Mouse (Mus musculus) thymus, adult 2 months (tissue): ENCODE results near the gene Cnksr3. TPM values are rescaled to one million over a fixed set of nuclear protein-coding genes. Genes with fewer than 3 reads are reported as not detected.

Experiments
- DNase-seq: peaks from one replicate; pipeline ENCODE4 v3.0.0; 2021
- H3K27ac ChIP-seq: fragments of 200-500 bp; 2 replicates; pipeline ENCODE4 v1.5.1; 2012; ENCODE audit warnings: low read length, control low read depth; ENCODE audit not compliant: control insufficient read depth, insufficient read depth
- H3K27me3 ChIP-seq: fragments of 200-500 bp; 2 replicates; pipeline ENCODE4 v1.6.1; 2012; ENCODE audit warnings: mild to moderate bottlenecking, low read length, moderate library complexity, mixed read lengths; ENCODE audit not compliant: control insufficient read depth, insufficient read depth
- H3K36me3 ChIP-seq: fragments of 200-500 bp; 2 replicates; pipeline ENCODE4 v1.6.1; 2012; ENCODE audit warnings: mild to moderate bottlenecking, low read length, moderate library complexity; ENCODE audit not compliant: control insufficient read depth, insufficient read depth
- H3K4me1 ChIP-seq: fragments of 200-500 bp; replicated peaks from 2 replicates; pipeline ENCODE4 v1.6.1; 2012; ENCODE audit warnings: low read length; ENCODE audit not compliant: control insufficient read depth, insufficient read depth
- H3K4me3 ChIP-seq: fragments of 200-500 bp; 2 replicates; pipeline ENCODE4 v1.5.1; 2012; ENCODE audit warnings: mild to moderate bottlenecking, low read length, control low read depth, moderate library complexity; ENCODE audit not compliant: control insufficient read depth, insufficient read depth
- CTCF ChIP-seq: fragments of 200-500 bp; IDR thresholded peaks from 2 replicates; pipeline ENCODE4 v1.5.1; 2012; ENCODE audit warnings: mild to moderate bottlenecking, control low read depth, low read length, moderate library complexity, borderline replicate concordance; ENCODE audit not compliant: control insufficient read depth, poor library complexity, insufficient read depth; ENCODE audit errors: extremely low read depth
- POLR2A ChIP-seq: fragments of 200-500 bp; IDR thresholded peaks from 2 replicates; pipeline ENCODE4 v1.6.1; 2012; ENCODE audit warnings: mild to moderate bottlenecking, low read length, control low read depth, moderate library complexity; ENCODE audit not compliant: control insufficient read depth, poor library complexity, insufficient read depth; ENCODE audit errors: extremely low read depth
- WGBS: fragments of 180-500 bp; shearing (Covaris S2); methylation state at CpG from one replicate; pipeline ENCODE4 v1.1.7; 2018; 5-methylcytosine and 5-hydroxymethylcytosine counted together
- polyA plus RNA-seq: library from polyadenylated mRNA; depleted of rRNA; stranded (reverse); fragments of >200 nt; gene quantifications from 2 replicates; pipeline ENCODE4 v1.2.3, GENCODE M21; 2012

Cnksr3 gene
- polyA plus RNA-seq, 1 experiment, result 6.2 TPM

DNA sequence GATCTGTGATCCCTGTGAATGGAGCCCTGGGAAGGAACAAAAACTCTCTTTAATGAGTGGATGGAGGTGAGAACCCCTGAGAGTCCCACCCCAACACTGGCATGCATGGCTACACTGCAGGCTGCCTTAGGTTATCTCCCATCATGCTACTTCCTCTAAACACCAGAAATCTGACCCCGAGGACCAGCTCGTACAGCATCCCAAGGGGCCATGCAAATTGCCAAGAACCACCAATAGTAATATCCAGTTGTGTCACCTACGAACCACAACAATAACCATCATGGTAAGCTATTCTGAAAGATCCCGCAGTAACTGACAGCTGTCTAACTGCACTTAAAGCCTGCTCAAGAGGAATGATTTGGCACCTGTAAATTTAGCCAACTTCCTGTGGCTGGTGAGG, 59.1 kb downstream of the Cnksr3 start:
- no peaks in the 10 kb centered on the region for H3K4me1 ChIP-seq
- no peak for TF ChIP-seq CTCF
- no peak for TF ChIP-seq POLR2A
- DNase-seq, result no peak
- H3K27me3 ChIP-seq, result no peaks in the 10 kb centered on the region
- whole genome bisulfite sequencing, result 77% methylated on average over 4 of the region's 4 CpGs
- no peaks in the 10 kb centered on the region for H3K36me3 ChIP-seq
- no peak overlapping the region for H3K27ac ChIP-seq
- no peak overlapping the region for H3K4me3 ChIP-seq

DNA sequence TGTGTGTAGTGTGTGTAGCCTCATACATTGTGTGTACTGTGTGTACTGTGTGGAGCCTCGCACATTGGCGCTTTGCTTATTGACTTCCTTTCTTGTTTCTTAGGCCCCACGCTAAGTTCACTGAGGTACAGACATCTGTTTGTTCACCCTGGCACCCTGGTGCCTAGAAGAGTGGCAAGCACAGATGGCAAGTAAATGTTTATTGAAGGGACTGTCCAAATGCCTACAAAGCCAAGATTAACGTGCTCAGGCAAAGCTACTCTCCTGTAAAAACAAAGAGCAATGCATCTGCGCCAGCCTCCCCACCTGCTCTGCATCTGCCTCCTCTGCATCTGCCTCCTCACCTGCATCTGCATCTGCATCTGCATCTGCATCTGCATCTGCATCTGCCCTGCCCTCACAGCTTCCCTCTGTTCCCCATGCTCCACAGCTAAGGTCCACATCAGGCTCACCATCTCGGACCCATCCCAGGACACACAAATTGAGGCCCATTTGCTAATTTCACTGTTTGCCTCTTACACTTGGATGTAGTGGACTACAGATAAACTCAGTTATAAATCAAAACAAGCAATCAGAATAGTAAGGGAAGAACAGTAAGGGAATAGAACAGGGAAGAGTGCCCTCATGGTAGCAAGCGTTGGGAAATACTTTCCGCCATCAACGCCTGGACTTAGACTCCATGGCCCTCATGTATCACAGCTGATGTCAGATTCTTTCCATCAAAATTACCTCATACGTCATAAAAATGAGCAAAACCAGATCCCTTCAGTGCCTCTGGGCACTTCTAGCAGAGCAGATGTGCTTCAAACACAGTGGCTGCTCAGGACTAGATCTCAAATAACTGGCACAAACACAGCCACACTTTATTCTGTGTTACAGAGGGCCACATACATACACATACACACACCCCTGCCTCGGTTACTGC, 62.1 kb downstream of the Cnksr3 start:
- Histone ChIP-seq H3K4me3 (no peak overlapping the region), H3K36me3 (no peaks in the 10 kb centered on the region), H3K27ac (no peak overlapping the region), H3K4me1 (no peaks in the 10 kb centered on the region), H3K27me3 (no peaks in the 10 kb centered on the region)
- TF ChIP-seq POLR2A, result no peak
- no peak for TF ChIP-seq CTCF
- WGBS, result 96% methylated on average over 11 of the region's 11 CpGs
- no peak for DNase-seq

- H3K4me3 ChIP-seq, result no peak overlapping the region
- H3K36me3 ChIP-seq, result no peaks in the 10 kb centered on the region
- no peak for DNase-seq
These were observed 66.4 kb downstream of the Cnksr3 start for GRCm38 (mm10) chr10:7145614-7146013.

GRCm38 (mm10) chr10:7144081-7144783, 67.8 kb downstream of the Cnksr3 start:
- DNase-seq, result no peak
- no peak for TF ChIP-seq POLR2A
- TF ChIP-seq CTCF, result no peak
- Histone ChIP-seq H3K4me1 (no peaks in the 10 kb centered on the region), H3K27ac (no peak overlapping the region), H3K36me3 (no peaks in the 10 kb centered on the region), H3K4me3 (no peak overlapping the region), H3K27me3 (no peaks in the 10 kb centered on the region)
- 94% methylated on average over 13 of the region's 13 CpGs for WGBS

More at GRCm38 (mm10) chr10:7145614-7146013, 66.4 kb downstream of the Cnksr3 start:
- TF ChIP-seq POLR2A (no peak), CTCF (no peak)
- 75% methylated on average over 5 of the region's 5 CpGs for WGBS
- no peak overlapping the region for H3K27ac ChIP-seq
- no peaks in the 10 kb centered on the region for H3K4me1 ChIP-seq
- no peaks in the 10 kb centered on the region for H3K27me3 ChIP-seq

- H3K4me1 ChIP-seq, result no peaks in the 10 kb centered on the region
- H3K36me3 ChIP-seq, result no peaks in the 10 kb centered on the region
- H3K27me3 ChIP-seq, result no peaks in the 10 kb centered on the region
- H3K4me3 ChIP-seq, result no peak overlapping the region
- DNase-seq, result no peak
- WGBS, result 94% methylated on average over 8 of the region's 8 CpGs
- no peak overlapping the region for H3K27ac ChIP-seq
- TF ChIP-seq POLR2A (no peak), CTCF (no peak)
These were observed 69.8 kb downstream of the Cnksr3 start for GRCm38 (mm10) chr10:7142287-7142686.

DNA sequence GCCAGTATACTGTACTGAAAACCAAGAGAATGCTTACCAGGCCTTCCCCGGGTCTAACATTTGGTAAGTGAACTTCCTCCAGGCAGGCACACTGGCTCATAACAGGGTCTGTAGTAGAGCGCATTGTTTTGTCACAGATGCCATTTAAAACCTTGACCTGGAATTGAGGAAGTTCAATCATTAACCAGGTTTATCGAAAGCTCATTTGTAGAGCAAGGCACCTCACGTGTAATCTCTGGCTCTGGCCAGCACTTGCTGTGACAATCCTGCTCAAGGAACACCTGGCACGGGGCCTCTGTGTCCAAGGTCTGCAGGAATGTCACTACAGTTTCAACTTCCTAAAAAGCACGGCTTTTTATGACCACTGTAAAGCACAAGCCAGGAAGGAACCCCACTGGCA, 71.8 kb downstream of the Cnksr3 start:
- H3K27ac ChIP-seq, result no peak overlapping the region
- DNase-seq, result no peak
- no peaks in the 10 kb centered on the region for H3K27me3 ChIP-seq
- no peaks in the 10 kb centered on the region for H3K36me3 ChIP-seq
- 59% methylated on average over 6 of the region's 6 CpGs for WGBS
- no peak overlapping the region for H3K4me3 ChIP-seq
- no peaks in the 10 kb centered on the region for H3K4me1 ChIP-seq
- TF ChIP-seq POLR2A, result no peak
- TF ChIP-seq CTCF, result no peak

GRCm38 (mm10) chr10:7138049-7138448, 74.0 kb downstream of the Cnksr3 start:
- no peak for DNase-seq
- no peak for TF ChIP-seq POLR2A
- no peak for TF ChIP-seq CTCF
- Histone ChIP-seq H3K27ac (no peak overlapping the region), H3K4me3 (no peak overlapping the region), H3K4me1 (no peaks in the 10 kb centered on the region), H3K36me3 (no peaks in the 10 kb centered on the region), H3K27me3 (no peaks in the 10 kb centered on the region)
- WGBS, result 95% methylated on average over 12 of the region's 12 CpGs
